Mouse (Mus musculus): ENCODE data around the gene Cdk18. TPM values are rescaled to one million over a fixed set of nuclear protein-coding genes. Genes with fewer than 3 reads are reported as not detected.

The Cdk18 gene
- total and polyA plus RNA-seq, 3 experiments: 0.32 to 2.5 (median 1.1) TPM

- H3K36me3 ChIP-seq (replicated peaks in 1 of 2; ENCODE audit: control insufficient read depth in 1 of 2, insufficient read depth in 1 of 2, low read length in 1 of 2): no peaks in the 10 kb centered on the region
- H3K27ac ChIP-seq (ENCODE audit: insufficient read depth, low read depth): no peak overlapping the region
- DNase-seq (ENCODE audit: extremely low read depth): peak; percentile 87
- H3K9me3 ChIP-seq (replicated peaks; ENCODE audit: low read length): no peaks in the 10 kb centered on the region
- no peak overlapping the region for H3K9ac ChIP-seq (ENCODE audit: insufficient read depth, low read depth)
- peaks cover 10% of the 10 kb centered on the region for H3K27me3 ChIP-seq (replicated peaks)
- in situ Hi-C loops (cut with MboI; ENCODE audit: low pct_ligation_motif_present, low pct_unique_long_range_greater_than_20kb, low sequenced_read_pairs) (loop anchor here (5.0 kb wide), 1 partner anchor 36 kb away; no protein-coding TSS in a partner anchor), dilution Hi-C loops (cut with MboI; ENCODE audit: extremely low pct_ligation_motif_present, extremely low pct_unique_long_range_greater_than_20kb, low sequenced_read_pairs) (no loop called here)
- no peak overlapping the region for H3K4me3 ChIP-seq (replicated peaks in 1 of 3; ENCODE audit: low read depth in 2 of 3, low read length in 2 of 3, poor library complexity in 1 of 3)
- H3K79me2 ChIP-seq (replicated peaks; ENCODE audit: control insufficient read depth, extremely low read depth, insufficient read depth, poor library complexity, severe bottlenecking): no peaks in the 10 kb centered on the region
- peaks cover 5 to 27% of the 10 kb centered on the region in 2 experiments; a peak in 3 of 4 replicates for H3K4me1 ChIP-seq (ENCODE audit: control insufficient read depth in 1 of 2, insufficient read depth in 2 of 2)
- no peak for TF ChIP-seq E2F4 (IDR thresholded peaks at IDR 0.05; ENCODE audit: insufficient replicate concordance, low read depth, low read length)
- TF ChIP-seq EP300 (IDR thresholded peaks at IDR 0.05; ENCODE audit: low read length): no peak
- TF ChIP-seq SMC3 (IDR thresholded peaks at IDR 0.05; ENCODE audit: low read depth, low read length): peak; percentile 98
- no peak for TF ChIP-seq MEF2A (IDR thresholded peaks at IDR 0.05; ENCODE audit: borderline replicate concordance, low read depth, low read length)
- no peak for TF ChIP-seq MYC (IDR thresholded peaks at IDR 0.05; ENCODE audit: low read depth, low read length)
- no peak for TF ChIP-seq RCOR1 (conservative IDR thresholded peaks at IDR 0.05; ENCODE audit: low read depth, low read length)
- no peak for TF ChIP-seq MAZ (IDR thresholded peaks at IDR 0.05; ENCODE audit: low read depth, low read length)
- TF ChIP-seq POLR2AphosphoS2 (IDR thresholded peaks at IDR 0.05; ENCODE audit: low read depth, low read length): no peak
- no peak for TF ChIP-seq USF1 (IDR thresholded peaks at IDR 0.05; ENCODE audit: low read depth, low read length)
- TF ChIP-seq PAX5 (IDR thresholded peaks at IDR 0.05; ENCODE audit: low read length): no peak
- no peak for TF ChIP-seq MAX (IDR thresholded peaks at IDR 0.05; ENCODE audit: low read length)
- TF ChIP-seq HCFC1 (IDR thresholded peaks at IDR 0.05; ENCODE audit: low read depth, low read length): no peak
- no peak; the same call in 1 of the 2 replicates for TF ChIP-seq IRF4 (IDR thresholded peaks at IDR 0.05; ENCODE audit: low read depth, low read length)
- no peak for TF ChIP-seq KAT2A (IDR thresholded peaks at IDR 0.05; ENCODE audit: insufficient replicate concordance, low read length)
- TF ChIP-seq SIN3A (IDR thresholded peaks at IDR 0.05; ENCODE audit: low read length): no peak
- peak; percentile 91 for TF ChIP-seq ZC3H11A (IDR thresholded peaks at IDR 0.05; ENCODE audit: low read depth, low read length)
- TF ChIP-seq GABPA (IDR thresholded peaks at IDR 0.05; ENCODE audit: insufficient replicate concordance, low read depth, low read length): no peak
- TF ChIP-seq CHD2 (IDR thresholded peaks at IDR 0.05; ENCODE audit: low read length): no peak
- TF ChIP-seq ELF1 (IDR thresholded peaks at IDR 0.05; ENCODE audit: low read depth, low read length): no peak
- TF ChIP-seq CTCF (conservative IDR thresholded peaks at IDR 0.05 in 1 of 2, IDR thresholded peaks at IDR 0.05 in 1 of 2; ENCODE audit: low read depth in 2 of 2, low read length in 2 of 2): peak; percentile 39 to 95; a peak in 3 of 4 replicates
- no peak for TF ChIP-seq ZMIZ1 (IDR thresholded peaks at IDR 0.05; ENCODE audit: low read depth, low read length)
- TF ChIP-seq NRF1 (IDR thresholded peaks at IDR 0.05; ENCODE audit: low read depth, low read length): no peak
- peak; percentile 30; the same call in 1 of the 2 replicates for TF ChIP-seq NELFE (IDR thresholded peaks at IDR 0.05; ENCODE audit: low read depth, low read length)
- TF ChIP-seq RAD21 (IDR thresholded peaks at IDR 0.05; ENCODE audit: low read depth, low read length): peak; percentile 93
- no peak for TF ChIP-seq MXI1 (IDR thresholded peaks at IDR 0.05; ENCODE audit: low read depth, low read length)
- no peak for TF ChIP-seq ZNF384 (IDR thresholded peaks at IDR 0.05; ENCODE audit: low read depth, low read length)
- TF ChIP-seq TBP (conservative IDR thresholded peaks at IDR 0.05; ENCODE audit: low read depth, low read length): no peak
- no peak for TF ChIP-seq TCF12 (IDR thresholded peaks at IDR 0.05; ENCODE audit: low read depth, low read length)
- no peak for TF ChIP-seq BHLHE40 (IDR thresholded peaks at IDR 0.05; ENCODE audit: low read depth, low read length)
- no peak for TF ChIP-seq POLR2A (IDR thresholded peaks at IDR 0.05; ENCODE audit: low read depth, low read length)
- TF ChIP-seq JUN (IDR thresholded peaks at IDR 0.05; ENCODE audit: insufficient read depth, low read depth, low read length): no peak
- no peak for TF ChIP-seq ETS1 (conservative IDR thresholded peaks at IDR 0.05; ENCODE audit: low read depth, low read length)
- TF ChIP-seq UBTF (IDR thresholded peaks at IDR 0.05; ENCODE audit: low read depth, low read length): no peak
- no peak for TF ChIP-seq USF2 (conservative IDR thresholded peaks at IDR 0.05; ENCODE audit: low read depth, low read length)
- TF ChIP-seq CHD1 (IDR thresholded peaks at IDR 0.05; ENCODE audit: low read depth, low read length): no peak
- no peak for TF ChIP-seq JUND (conservative IDR thresholded peaks at IDR 0.05; ENCODE audit: low read depth, low read length)
- no peak for TF ChIP-seq MAFK (IDR thresholded peaks at IDR 0.05; ENCODE audit: insufficient replicate concordance, low read length)
- no peak for TF ChIP-seq ZKSCAN1 (IDR thresholded peaks at IDR 0.05; ENCODE audit: borderline replicate concordance, low read depth, low read length)
- H3K4me2 ChIP-seq (ENCODE audit: insufficient read depth, low read depth, poor library complexity, severe bottlenecking): no peak overlapping the region
Observed at GRCm38 (mm10) chr1:132121236-132121635, 18.2 kb downstream of the Cdk18 start.

All from CH12.LX (cell line).